Mouse (Mus musculus) intestine, embryonic 14.5 days (tissue): ENCODE measurements at regions not wholly inside any gene's neighbourhood (a gene's known extent, or its start where the extent isn't known, plus 50 kb on each side); places are given as distances from the start of the nearest gene placed in this dataset.
A peak's percentile ranks its signal among the peaks of the same experiment; 100 is the strongest.

Source experiments
- ATAC-seq: fragments of 200-750 bp; cut with Nextera tagmentation; replicated peaks from 2 replicates; pipeline ENCODE4 v1.8.0; 2017; ENCODE audit warnings: low read depth, moderate number of reproducible peaks, moderate TSS enrichment, moderate library complexity; ENCODE audit not compliant: low FRiP score, low TSS enrichment
- DNase-seq: peaks from one replicate; pipeline ENCODE4 v3.0.0-alpha.2; 2018; ENCODE audit warnings: low spot score
- H3K27ac ChIP-seq: fragments of 300-500 bp; sonication (generic); 2 replicates; pipeline ENCODE4 v1.5.1; 2014; ENCODE audit warnings: low read depth, mild to moderate bottlenecking, control low read depth
- H3K27me3 ChIP-seq: fragments of 300-500 bp; sonication (generic); replicated peaks from 2 replicates; pipeline ENCODE4 v1.6.1; 2014; ENCODE audit warnings: low read length, control low read depth; ENCODE audit not compliant: control insufficient read depth, insufficient read depth
- H3K36me3 ChIP-seq: fragments of 300-500 bp; sonication (generic); 2 replicates; pipeline ENCODE4 v1.6.1; 2014; ENCODE audit warnings: low read length, control low read depth; ENCODE audit not compliant: control insufficient read depth, insufficient read depth
- H3K4me1 ChIP-seq: fragments of 300-500 bp; sonication (generic); replicated peaks from 2 replicates; pipeline ENCODE4 v1.6.1; 2014; ENCODE audit warnings: low read length, control low read depth, mixed read lengths; ENCODE audit not compliant: control insufficient read depth, insufficient read depth
- H3K4me2 ChIP-seq: fragments of 300-500 bp; sonication (generic); 2 replicates; pipeline ENCODE4 v1.6.1; 2014; ENCODE audit warnings: low read length
- H3K4me3 ChIP-seq: fragments of 300-500 bp; sonication (generic); 2 replicates; pipeline ENCODE4 v1.5.1; 2014; ENCODE audit warnings: low read depth, low read length, control low read depth, mixed read lengths
- H3K9ac ChIP-seq: fragments of 300-500 bp; sonication (generic); 2 replicates; pipeline ENCODE4 v1.6.1; 2014; ENCODE audit warnings: mild to moderate bottlenecking, low read length
- H3K9me3 ChIP-seq: fragments of 300-500 bp; sonication (generic); 2 replicates; pipeline ENCODE4 v1.6.1; 2016; ENCODE audit warnings: low read length, control low read depth; ENCODE audit not compliant: control insufficient read depth
- WGBS: fragments of 180-500 bp; shearing (Covaris S2); extraction: QIAGEN DNeasy Blood & Tissue Kit; methylation state at CpG from one replicate; pipeline ENCODE4 v1.1.7; 2014; 5-methylcytosine and 5-hydroxymethylcytosine counted together

GRCm38 (mm10) chr4:12490066-12490465 lies 318.3 kb upstream of the Fam92a start:
- Histone ChIP-seq H3K4me1 (no peaks in the 10 kb centered on the region), H3K9me3 (no peaks in the 10 kb centered on the region), H3K36me3 (no peaks in the 10 kb centered on the region), H3K27ac (no peak overlapping the region), H3K4me3 (no peak overlapping the region), H3K4me2 (no peak overlapping the region), H3K9ac (no peak overlapping the region), H3K27me3 (no peaks in the 10 kb centered on the region)
- ATAC-seq (no peak), DNase-seq (no peak)
- 61% methylated on average over 3 of the region's 3 CpGs for WGBS

GRCm38 (mm10) chr4:12489358-12489757 lies 317.5 kb upstream of the Fam92a start:
- no peaks in the 10 kb centered on the region for H3K4me1 ChIP-seq
- WGBS = 72% methylated on average over 6 of the region's 6 CpGs
- no peak overlapping the region for H3K4me2 ChIP-seq
- ATAC-seq (no peak), DNase-seq (no peak)
- H3K36me3 ChIP-seq = no peaks in the 10 kb centered on the region
- H3K9ac ChIP-seq = no peak overlapping the region
- H3K9me3 ChIP-seq = no peaks in the 10 kb centered on the region
- H3K27ac ChIP-seq = no peak overlapping the region
- H3K4me3 ChIP-seq = no peak overlapping the region
- no peaks in the 10 kb centered on the region for H3K27me3 ChIP-seq

- Histone ChIP-seq H3K4me3 (no peak overlapping the region), H3K27me3 (no peaks in the 10 kb centered on the region), H3K9ac (no peak overlapping the region), H3K36me3 (no peaks in the 10 kb centered on the region), H3K4me1 (no peaks in the 10 kb centered on the region), H3K9me3 (no peaks in the 10 kb centered on the region), H3K27ac (no peak overlapping the region), H3K4me2 (no peak overlapping the region)
- ATAC-seq (no peak), DNase-seq (no peak)
- 76% methylated on average over 4 of the region's 4 CpGs for WGBS
These were observed 309.7 kb upstream of the Fam92a start for GRCm38 (mm10) chr4:12481481-12481880.

GRCm38 (mm10) chr4:12476717-12477116 lies 304.9 kb upstream of the Fam92a start:
- ATAC-seq = no peak
- H3K9ac ChIP-seq = no peak overlapping the region
- no peaks in the 10 kb centered on the region for H3K4me1 ChIP-seq
- H3K27me3 ChIP-seq = no peaks in the 10 kb centered on the region
- no peaks in the 10 kb centered on the region for H3K9me3 ChIP-seq
- no peak overlapping the region for H3K4me2 ChIP-seq
- H3K27ac ChIP-seq = no peak overlapping the region
- no peak for DNase-seq
- no peaks in the 10 kb centered on the region for H3K36me3 ChIP-seq
- 85% methylated on average over 7 of the region's 7 CpGs for WGBS
- no peak overlapping the region for H3K4me3 ChIP-seq

GRCm38 (mm10) chr4:12474981-12475568 lies 303.3 kb upstream of the Fam92a start:
- H3K27me3 ChIP-seq = no peaks in the 10 kb centered on the region
- H3K27ac ChIP-seq = no peak overlapping the region
- H3K4me1 ChIP-seq = no peaks in the 10 kb centered on the region
- no peak overlapping the region for H3K4me3 ChIP-seq
- DNase-seq (no peak), ATAC-seq (no peak)
- H3K9me3 ChIP-seq = no peaks in the 10 kb centered on the region
- no peak overlapping the region for H3K4me2 ChIP-seq
- H3K9ac ChIP-seq = no peak overlapping the region
- no peaks in the 10 kb centered on the region for H3K36me3 ChIP-seq
- 71% methylated on average over 4 of the region's 4 CpGs for WGBS

- no peak for DNase-seq
- Histone ChIP-seq H3K27ac (no peak overlapping the region), H3K4me2 (no peak overlapping the region), H3K9me3 (no peaks in the 10 kb centered on the region), H3K27me3 (no peaks in the 10 kb centered on the region), H3K9ac (no peak overlapping the region), H3K36me3 (no peaks in the 10 kb centered on the region), H3K4me1 (no peaks in the 10 kb centered on the region), H3K4me3 (no peak overlapping the region)
- 48% methylated on average over 1 of the region's 1 CpGs for WGBS
- no peak for ATAC-seq
These were observed 302.6 kb upstream of the Fam92a start for GRCm38 (mm10) chr4:12474421-12474820.

- 64% methylated on average over 2 of the region's 2 CpGs for WGBS
- Histone ChIP-seq H3K36me3 (no peaks in the 10 kb centered on the region), H3K9me3 (no peaks in the 10 kb centered on the region), H3K4me3 (no peak overlapping the region), H3K27ac (no peak overlapping the region), H3K27me3 (no peaks in the 10 kb centered on the region), H3K4me1 (peaks cover 4% of the 10 kb centered on the region; the same call in 1 of the 2 replicates), H3K9ac (no peak overlapping the region), H3K4me2 (0 out of 2 replicates have a peak overlapping the region, but pooled peaks have one; percentile 5)
- ATAC-seq (no peak), DNase-seq (no peak)
These were observed 289.9 kb upstream of the Fam92a start for GRCm38 (mm10) chr4:12461701-12462100.

- ATAC-seq (no peak), DNase-seq (peak; percentile 53)
- no peak overlapping the region for H3K9ac ChIP-seq
- no peak overlapping the region for H3K27ac ChIP-seq
- H3K36me3 ChIP-seq = no peaks in the 10 kb centered on the region
- peaks cover 4% of the 10 kb centered on the region; the same call in 1 of the 2 replicates for H3K4me1 ChIP-seq
- 45% methylated on average over 4 of the region's 4 CpGs for WGBS
- H3K9me3 ChIP-seq = no peaks in the 10 kb centered on the region
- no peaks in the 10 kb centered on the region for H3K27me3 ChIP-seq
- no peak overlapping the region for H3K4me3 ChIP-seq
- 0 out of 2 replicates have a peak overlapping the region, but pooled peaks have one; percentile 5 for H3K4me2 ChIP-seq
These were observed 289.4 kb upstream of the Fam92a start for GRCm38 (mm10) chr4:12461251-12461650.

GRCm38 (mm10) chr4:12457978-12458597 lies 286.3 kb upstream of the Fam92a start:
- H3K27ac ChIP-seq = no peak overlapping the region
- H3K4me2 ChIP-seq = no peak overlapping the region
- H3K27me3 ChIP-seq = no peaks in the 10 kb centered on the region
- H3K9me3 ChIP-seq = no peaks in the 10 kb centered on the region
- peak; percentile 40; the same call in 1 of the 2 replicates for ATAC-seq
- no peaks in the 10 kb centered on the region for H3K36me3 ChIP-seq
- peaks cover 4% of the 10 kb centered on the region; the same call in 1 of the 2 replicates for H3K4me1 ChIP-seq
- WGBS = 56% methylated on average over 8 of the region's 8 CpGs
- peak; percentile 57 for DNase-seq
- H3K4me3 ChIP-seq = no peak overlapping the region
- H3K9ac ChIP-seq = no peak overlapping the region
